Mouse (Mus musculus) stomach, embryonic 14.5 days (tissue): ENCODE results near the gene Ube2l6. TPM values are rescaled to one million over a fixed set of nuclear protein-coding genes. Genes with fewer than 3 reads are reported as not detected.

ENCODE experiments used
- ATAC-seq: fragments of 200-750 bp; cut with Nextera tagmentation; 2 replicates; pipeline ENCODE4 v1.8.0; 2017; ENCODE audit warnings: low read depth, moderate TSS enrichment; ENCODE audit not compliant: insufficient number of reproducible peaks, insufficient read depth, low FRiP score
- H3K27ac ChIP-seq: fragments of 300-500 bp; sonication (generic); 2 replicates; pipeline ENCODE4 v1.5.1; 2014; ENCODE audit warnings: mild to moderate bottlenecking, low read length, moderate library complexity, mixed read lengths
- H3K27me3 ChIP-seq: fragments of 300-500 bp; sonication (generic); 2 replicates; pipeline ENCODE4 v1.6.1; 2014; ENCODE audit warnings: low read length, control low read depth, mixed read lengths; ENCODE audit not compliant: control insufficient read depth, insufficient read depth
- H3K36me3 ChIP-seq: fragments of 300-500 bp; sonication (generic); 2 replicates; pipeline ENCODE4 v1.6.1; 2014; ENCODE audit warnings: mild to moderate bottlenecking, control low read depth, low read length, moderate library complexity, mixed read lengths; ENCODE audit not compliant: control insufficient read depth, insufficient read depth
- H3K4me1 ChIP-seq: fragments of 300-500 bp; sonication (generic); 2 replicates; pipeline ENCODE4 v1.6.1; 2014; ENCODE audit warnings: low read length, control low read depth, mixed read lengths; ENCODE audit not compliant: control insufficient read depth, insufficient read depth
- H3K4me2 ChIP-seq: fragments of 300-500 bp; sonication (generic); replicated peaks from 2 replicates; pipeline ENCODE4 v1.6.1; 2014; ENCODE audit warnings: low read depth, low read length, control low read depth
- H3K4me3 ChIP-seq: fragments of 300-500 bp; sonication (generic); 2 replicates; pipeline ENCODE4 v1.5.1; 2014; ENCODE audit warnings: low read depth, low read length, control low read depth
- H3K9ac ChIP-seq: fragments of 300-500 bp; sonication (generic); replicated peaks from 2 replicates; pipeline ENCODE4 v1.6.1; 2014; ENCODE audit warnings: low read depth, mild to moderate bottlenecking, control low read depth, low read length, moderate library complexity, mixed read lengths
- H3K9me3 ChIP-seq: fragments of 300-500 bp; sonication (generic); 2 replicates; pipeline ENCODE4 v1.6.1; 2016; ENCODE audit warnings: low read depth, low read length, control low read depth; ENCODE audit not compliant: control insufficient read depth
- WGBS: fragments of 180-500 bp; shearing (Covaris S2); extraction: QIAGEN DNeasy Blood & Tissue Kit; methylation state at CpG from one replicate; pipeline ENCODE4 v1.1.7; 2014; 5-methylcytosine and 5-hydroxymethylcytosine counted together
- polyA plus RNA-seq: library from polyadenylated mRNA; unstranded; fragments of >200 nt; fragmentation: Nextera tagmentation; extraction: Ambion mirVana; gene quantifications from 2 replicates; pipeline ENCODE4 v1.2.1, GENCODE M21; 2014

Gene Ube2l6
- polyA plus RNA-seq, 1 experiment from 2014 or later: 36.2 TPM

DNA sequence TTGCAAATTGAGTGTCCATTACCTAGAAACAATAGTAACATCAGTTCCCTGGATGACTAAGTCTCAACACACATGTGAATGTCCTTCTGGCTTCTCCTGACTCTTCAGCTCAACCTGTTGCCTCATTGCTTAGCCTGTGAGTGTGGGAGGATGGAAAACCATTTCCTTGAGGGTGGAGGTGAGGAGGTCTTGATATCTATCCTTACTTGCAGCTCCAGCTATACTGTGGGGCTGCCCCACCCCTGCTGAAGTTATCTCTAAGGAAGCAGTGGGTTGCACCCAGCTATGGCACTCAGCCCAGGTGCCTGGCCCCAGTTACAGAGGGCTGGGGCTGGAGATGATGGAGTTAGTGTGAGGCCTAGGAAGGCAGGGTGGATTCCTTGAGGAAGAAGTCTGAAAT lies 43.3 kb downstream of the Ube2l6 start:
- Histone ChIP-seq H3K4me1 (peaks cover 16% of the 10 kb centered on the region; the same call in 1 of the 2 replicates), H3K9ac (no peak overlapping the region), H3K27me3 (no peaks in the 10 kb centered on the region), H3K4me3 (no peak overlapping the region), H3K36me3 (no peaks in the 10 kb centered on the region; the same call in 1 of the 2 replicates), H3K9me3 (no peaks in the 10 kb centered on the region), H3K4me2 (peak overlapping the region; percentile 96), H3K27ac (no peak overlapping the region)
- ATAC-seq: peak; percentile 7; the same call in 1 of the 2 replicates

DNA sequence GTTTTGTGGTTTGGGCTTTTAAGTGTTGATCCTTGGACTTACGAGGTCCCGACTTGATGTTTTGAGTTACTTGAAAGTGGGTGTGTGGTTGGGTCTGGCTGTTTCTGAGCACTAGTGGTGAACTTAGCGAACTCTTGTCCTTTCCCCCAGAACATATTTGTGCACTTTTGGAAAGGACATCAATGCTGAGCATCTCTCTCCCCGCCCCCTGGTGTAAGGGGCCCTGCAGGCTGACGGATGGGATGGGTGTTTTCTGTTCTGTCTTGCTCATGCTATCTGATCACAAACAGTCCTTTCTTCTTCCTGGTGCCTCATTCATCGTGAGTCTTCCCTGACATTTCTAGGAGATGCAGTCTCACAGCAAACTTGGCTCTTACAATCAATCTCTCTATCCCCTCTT lies 45.0 kb downstream of the Ube2l6 start:
- Histone ChIP-seq H3K4me2 (no peak overlapping the region), H3K27me3 (no peaks in the 10 kb centered on the region), H3K9ac (no peak overlapping the region), H3K4me3 (no peak overlapping the region), H3K36me3 (no peaks in the 10 kb centered on the region; the same call in 1 of the 2 replicates), H3K27ac (no peak overlapping the region), H3K9me3 (no peaks in the 10 kb centered on the region), H3K4me1 (peaks cover 13% of the 10 kb centered on the region; the same call in 1 of the 2 replicates)
- WGBS: 74% methylated on average over 6 of the region's 6 CpGs
- no peak for ATAC-seq

DNA sequence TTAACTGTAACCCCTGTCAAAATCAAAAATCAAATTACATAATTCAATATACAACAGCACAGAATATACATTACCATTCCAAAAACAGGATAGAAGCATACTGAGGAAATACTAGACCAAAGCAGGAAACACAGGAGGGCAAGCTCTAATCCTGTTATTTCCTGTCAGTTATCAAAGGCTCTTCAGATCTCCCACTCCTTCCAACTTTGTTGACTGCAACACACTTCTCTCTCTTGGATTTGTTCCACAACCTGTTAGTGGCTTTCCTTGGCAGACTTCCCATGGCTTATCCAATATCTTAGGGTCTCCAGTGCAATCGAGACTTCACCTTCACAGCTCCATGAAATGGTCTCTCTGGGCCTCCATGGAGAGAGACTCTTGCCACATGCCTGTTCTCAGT lies 46.6 kb downstream of the Ube2l6 start:
- H3K4me3 ChIP-seq: no peak overlapping the region
- no peak overlapping the region for H3K27ac ChIP-seq
- peaks cover 12% of the 10 kb centered on the region; the same call in 1 of the 2 replicates for H3K4me1 ChIP-seq
- no peaks in the 10 kb centered on the region for H3K27me3 ChIP-seq
- no peaks in the 10 kb centered on the region for H3K9me3 ChIP-seq
- no peak for ATAC-seq
- no peak overlapping the region for H3K4me2 ChIP-seq
- 66% methylated on average over 1 of the region's 1 CpGs for WGBS
- no peak overlapping the region for H3K9ac ChIP-seq
- H3K36me3 ChIP-seq: no peaks in the 10 kb centered on the region; the same call in 1 of the 2 replicates

DNA sequence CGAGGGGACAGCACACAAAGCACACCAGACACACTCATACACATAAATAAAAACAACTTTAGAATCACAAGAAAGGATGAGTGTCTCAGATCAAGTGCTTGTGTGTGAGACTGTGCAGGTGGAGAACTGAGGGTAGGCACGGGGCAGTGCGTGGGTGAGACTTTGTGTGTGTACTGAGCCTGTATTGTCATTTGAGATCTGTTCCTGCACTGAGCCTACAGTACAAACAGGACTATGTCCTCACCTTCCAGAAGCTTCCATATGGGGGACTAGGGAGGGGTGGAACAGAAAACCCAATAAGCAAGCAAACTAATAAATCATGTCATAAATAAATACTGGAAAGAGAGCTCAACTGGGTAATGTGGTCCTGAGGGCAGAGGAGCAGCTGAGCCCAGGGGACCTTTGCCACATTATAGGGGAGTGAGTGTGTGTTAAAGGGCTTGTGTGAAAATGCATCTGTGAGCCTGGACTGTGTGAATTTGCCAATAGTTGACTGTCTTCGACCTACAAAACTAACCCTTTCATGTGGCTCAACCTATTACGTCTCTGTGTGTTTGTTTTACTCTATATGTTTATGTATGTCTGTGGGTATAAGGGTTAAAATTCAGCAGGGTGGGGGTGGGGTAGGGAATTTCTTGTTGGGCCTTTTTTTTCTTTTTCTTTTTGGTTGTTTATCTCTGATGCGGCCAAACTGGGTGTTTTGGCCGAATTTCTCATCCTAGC lies 51.9 kb downstream of the Ube2l6 start:
- H3K36me3 ChIP-seq: peaks cover 10% of the 10 kb centered on the region; the same call in 1 of the 2 replicates
- no peak overlapping the region for H3K4me3 ChIP-seq
- no peak for ATAC-seq
- H3K27me3 ChIP-seq: no peaks in the 10 kb centered on the region
- H3K27ac ChIP-seq: no peak overlapping the region
- no peaks in the 10 kb centered on the region for H3K9me3 ChIP-seq
- peak overlapping the region; percentile 30 for H3K4me2 ChIP-seq
- no peaks in the 10 kb centered on the region for H3K4me1 ChIP-seq
- WGBS: 43% methylated on average over 7 of the region's 7 CpGs
- no peak overlapping the region for H3K9ac ChIP-seq

DNA sequence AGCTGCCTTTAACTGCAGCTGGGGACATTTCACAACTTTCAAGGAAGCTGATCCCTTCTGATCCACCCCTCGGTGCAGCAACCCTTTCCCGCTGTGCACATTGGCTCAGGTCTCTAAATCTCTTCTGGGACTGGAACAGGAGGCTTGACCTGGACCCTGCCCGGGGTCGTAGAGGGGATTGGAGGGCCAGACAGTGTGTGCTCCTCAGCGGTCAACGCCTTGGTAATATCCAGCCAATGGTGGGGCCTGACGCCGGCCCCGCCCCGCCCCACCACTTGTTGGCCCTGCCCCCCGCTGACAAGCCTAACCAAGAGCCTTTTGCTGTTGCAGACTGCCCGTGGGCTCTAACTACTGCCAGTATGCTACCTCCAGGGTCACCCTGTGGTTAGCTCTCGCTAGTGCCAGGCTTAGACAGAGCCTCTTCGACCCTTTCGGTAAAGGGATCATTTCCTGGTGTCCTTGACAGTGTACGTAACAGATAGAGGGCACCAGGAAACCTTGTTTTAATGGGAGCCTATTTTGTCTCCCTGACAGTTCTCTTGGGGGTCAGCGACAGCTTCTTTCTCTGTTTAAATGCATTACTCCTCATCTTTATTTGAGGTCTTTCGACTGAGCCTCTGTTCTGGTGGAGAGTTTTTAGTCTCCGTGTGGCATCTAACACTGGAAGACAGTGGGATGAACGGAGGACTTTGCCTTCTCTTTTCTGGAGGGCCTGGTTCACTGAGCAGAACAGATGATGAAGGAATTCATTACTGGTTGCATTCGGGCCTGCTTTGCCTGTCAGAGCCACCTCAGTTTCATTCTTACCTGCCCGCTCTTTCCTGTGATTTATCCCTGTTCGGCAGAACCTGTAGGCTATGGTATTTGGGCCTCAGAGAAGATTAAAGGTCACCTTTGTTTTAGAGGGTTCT lies 52.8 kb downstream of the Ube2l6 start:
- no peak overlapping the region for H3K9ac ChIP-seq
- WGBS: 33% methylated on average over 23 of the region's 23 CpGs
- no peak overlapping the region for H3K27ac ChIP-seq
- no peaks in the 10 kb centered on the region for H3K4me1 ChIP-seq
- no peak overlapping the region for H3K4me3 ChIP-seq
- H3K4me2 ChIP-seq: peak overlapping the region; percentile 30
- ATAC-seq: peak; percentile 75
- H3K36me3 ChIP-seq: peaks cover 14% of the 10 kb centered on the region; the same call in 1 of the 2 replicates
- no peaks in the 10 kb centered on the region for H3K9me3 ChIP-seq
- no peaks in the 10 kb centered on the region for H3K27me3 ChIP-seq

DNA sequence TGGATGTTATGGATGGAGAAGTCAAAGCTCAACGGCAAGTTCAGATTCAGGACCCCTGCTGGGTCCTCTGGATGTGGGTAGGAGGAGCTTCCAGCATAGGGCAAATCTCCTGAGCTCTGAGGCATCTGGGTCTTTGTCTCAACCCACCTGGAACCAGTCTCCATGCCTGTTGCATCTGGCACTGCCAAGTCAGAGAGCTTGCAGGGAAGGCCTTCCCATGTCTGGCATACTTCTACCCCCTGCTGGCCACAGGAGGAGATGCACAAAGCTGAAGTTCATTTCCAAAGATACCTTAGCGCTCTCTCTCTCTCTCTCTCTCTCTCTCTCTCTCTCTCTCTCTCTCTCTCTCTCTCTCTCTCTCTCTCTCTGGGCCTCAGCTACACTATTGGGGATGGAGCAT lies 57.1 kb downstream of the Ube2l6 start:
- ATAC-seq: 0 out of 2 replicates have a peak, but pooled peaks have one; percentile 66
- Histone ChIP-seq H3K4me3 (no peak overlapping the region), H3K4me1 (no peaks in the 10 kb centered on the region), H3K9me3 (no peaks in the 10 kb centered on the region), H3K9ac (no peak overlapping the region), H3K36me3 (peaks cover 40% of the 10 kb centered on the region), H3K4me2 (no peak overlapping the region), H3K27ac (no peak overlapping the region), H3K27me3 (no peaks in the 10 kb centered on the region)
- WGBS: 52% methylated on average over 2 of the region's 2 CpGs

DNA sequence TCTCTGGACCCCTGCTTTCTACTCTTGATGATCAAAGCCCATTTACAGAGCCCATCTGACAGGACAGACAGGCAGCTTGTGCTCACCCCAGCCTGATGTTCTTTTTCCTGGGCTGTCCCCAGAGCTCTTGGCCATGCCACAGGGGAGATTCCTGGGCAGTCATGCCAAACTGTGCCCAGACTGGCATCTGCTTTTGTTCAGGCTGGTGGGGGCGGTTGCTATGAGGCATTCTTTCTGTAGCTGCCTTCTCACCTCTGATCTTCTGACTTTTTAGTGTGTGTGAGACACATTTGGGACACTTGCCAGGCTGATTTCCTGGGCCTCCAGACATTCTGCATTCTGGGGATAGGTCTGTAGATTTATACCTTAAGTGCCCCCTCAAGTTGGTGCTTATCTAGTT lies 59.9 kb downstream of the Ube2l6 start:
- Histone ChIP-seq H3K9ac (no peak overlapping the region), H3K36me3 (peaks cover 59% of the 10 kb centered on the region), H3K4me1 (no peaks in the 10 kb centered on the region), H3K27ac (no peak overlapping the region), H3K27me3 (no peaks in the 10 kb centered on the region), H3K9me3 (no peaks in the 10 kb centered on the region), H3K4me3 (no peak overlapping the region), H3K4me2 (no peak overlapping the region)
- no peak for ATAC-seq
- 79% methylated on average over 1 of the region's 1 CpGs for WGBS
